Mouse (Mus musculus): ENCODE results near the gene Fam219a. TPM values are rescaled to one million over a fixed set of nuclear protein-coding genes. Genes with fewer than 3 reads are reported as not detected.

Fam219a gene
- total RNA-seq, 2 experiments from 2014 or later = 0.33 to 1.1 TPM

DNA sequence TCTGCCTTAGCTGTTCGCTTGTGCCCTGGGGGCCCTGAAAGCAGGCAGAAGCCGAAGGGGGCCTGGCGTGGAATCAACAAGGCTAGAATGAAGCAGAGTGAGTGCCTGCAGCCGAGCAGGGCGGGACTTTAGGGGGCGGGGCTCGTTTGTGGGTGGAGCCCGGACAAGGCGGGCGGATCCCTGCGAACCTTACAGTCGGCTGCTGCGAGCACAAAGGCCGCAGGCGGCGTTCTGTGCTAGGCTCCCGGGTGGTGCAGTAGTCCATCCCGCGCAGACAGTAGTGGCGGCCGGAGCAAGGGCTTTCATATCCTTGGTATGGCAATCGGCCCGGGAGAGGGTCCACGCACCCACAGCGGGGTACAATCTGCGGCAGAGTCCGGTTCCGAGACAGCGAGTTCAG is 62.4 kb downstream of the Fam219a start:
- peak; percentile 69 for ATAC-seq (replicated peaks; ENCODE audit: poor library complexity)

DNA sequence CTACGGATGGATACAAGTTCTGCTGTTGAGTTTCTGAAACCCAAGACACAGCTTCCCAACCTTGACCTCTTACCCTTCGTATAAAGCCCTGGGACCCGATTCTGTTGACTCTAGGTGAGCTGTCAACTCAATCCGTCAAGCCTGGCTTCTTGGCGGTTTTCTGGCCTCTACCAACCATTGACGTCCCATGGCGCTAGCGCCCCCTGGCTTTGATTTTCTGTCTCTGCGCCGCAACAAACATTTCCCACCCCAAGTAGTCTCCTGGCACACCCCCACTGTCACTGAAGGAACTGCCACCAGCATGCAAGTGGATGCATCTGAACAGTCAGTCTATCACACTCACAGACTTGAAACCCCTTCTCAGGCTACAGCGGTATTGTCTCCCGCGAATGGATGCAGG is 63.2 kb downstream of the Fam219a start:
- ATAC-seq (replicated peaks; ENCODE audit: poor library complexity) = peak; percentile 40

- ATAC-seq (replicated peaks; ENCODE audit: poor library complexity) = no peak
Observed at GRCm38 (mm10) chr4:41505131-41505551, 64.2 kb downstream of the Fam219a start.

- no peak for ATAC-seq (replicated peaks; ENCODE audit: poor library complexity)
Observed at GRCm38 (mm10) chr4:41504325-41504724, 65.0 kb downstream of the Fam219a start.

DNA sequence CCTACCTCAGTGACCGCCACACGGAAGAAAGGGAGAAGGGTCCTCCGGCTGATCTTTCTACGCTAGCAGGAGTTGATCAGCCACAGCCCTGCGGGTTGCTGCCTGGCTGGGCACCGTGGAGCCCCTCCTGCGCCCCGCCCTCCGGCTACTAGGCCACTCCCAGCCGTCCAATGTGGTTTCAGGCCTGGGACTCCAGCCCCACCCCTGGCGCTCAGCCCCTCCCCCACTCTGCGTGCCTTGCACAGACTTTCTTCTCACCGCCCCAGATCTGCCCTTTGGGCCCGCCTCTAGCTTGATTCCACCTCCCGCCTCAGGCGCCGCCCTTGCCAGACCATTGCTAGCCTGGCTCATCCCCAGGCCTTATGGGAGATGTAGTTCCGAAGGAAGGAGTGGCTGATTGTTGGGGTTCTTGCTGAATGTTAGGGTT is 66.3 kb downstream of the Fam219a start, which contains the start of gene AI464131:
TSS of gene AI464131 (minus strand) at position 91 of the 427 bp plus-strand sequence.
- ATAC-seq (replicated peaks; ENCODE audit: poor library complexity) = peak; percentile 84

DNA sequence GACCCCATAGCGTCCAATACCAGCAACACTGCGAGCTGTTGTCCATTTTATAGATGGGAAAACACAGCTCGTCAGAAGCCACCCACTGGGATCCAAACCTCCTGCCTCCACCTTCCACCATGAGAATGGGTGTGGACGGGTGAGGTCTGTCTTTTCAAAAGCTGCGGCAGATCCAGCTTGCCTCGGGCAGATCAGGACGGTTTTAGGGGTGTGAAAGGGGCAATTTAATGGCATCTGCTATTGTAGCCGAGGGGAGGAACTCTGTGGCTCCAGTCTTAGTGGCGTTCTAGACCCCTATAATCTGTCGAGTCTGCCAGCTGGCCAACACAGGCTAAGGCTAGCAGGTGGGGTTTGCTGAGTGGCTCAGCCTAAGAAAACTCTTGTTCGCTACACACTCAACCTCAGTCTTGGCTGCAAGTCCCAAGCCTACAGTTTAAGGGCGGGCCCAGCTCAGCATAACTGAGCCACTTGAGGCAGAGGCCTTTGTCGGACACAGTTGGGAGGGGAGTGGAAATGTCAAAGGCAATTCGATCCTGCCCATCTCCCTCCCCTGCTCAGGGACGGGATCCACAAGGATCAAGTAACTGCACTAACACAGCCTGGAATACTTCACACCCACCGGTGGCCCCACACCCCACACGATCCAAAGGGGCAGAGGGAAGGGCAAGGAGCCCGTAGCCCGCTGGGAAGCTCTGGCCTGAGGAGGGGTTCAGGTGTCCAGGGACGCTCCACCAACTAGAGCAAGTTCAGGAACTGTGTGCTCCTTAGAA is 67.0 kb downstream of the Fam219a start:
- 0 out of 2 replicates have a peak, but pooled peaks have one; percentile 0 for ATAC-seq (replicated peaks; ENCODE audit: poor library complexity)

- ATAC-seq (replicated peaks; ENCODE audit: poor library complexity) = no peak
Observed at GRCm38 (mm10) chr4:41500787-41501186, 68.6 kb downstream of the Fam219a start.

- no peak for ATAC-seq (replicated peaks; ENCODE audit: poor library complexity)
Observed at GRCm38 (mm10) chr4:41499619-41500018, 69.7 kb downstream of the Fam219a start.

- ATAC-seq (replicated peaks; ENCODE audit: poor library complexity) = peak; percentile 11; the same call in 1 of the 2 replicates
Observed at GRCm38 (mm10) chr4:41498921-41499391, 70.4 kb downstream of the Fam219a start.

DNA sequence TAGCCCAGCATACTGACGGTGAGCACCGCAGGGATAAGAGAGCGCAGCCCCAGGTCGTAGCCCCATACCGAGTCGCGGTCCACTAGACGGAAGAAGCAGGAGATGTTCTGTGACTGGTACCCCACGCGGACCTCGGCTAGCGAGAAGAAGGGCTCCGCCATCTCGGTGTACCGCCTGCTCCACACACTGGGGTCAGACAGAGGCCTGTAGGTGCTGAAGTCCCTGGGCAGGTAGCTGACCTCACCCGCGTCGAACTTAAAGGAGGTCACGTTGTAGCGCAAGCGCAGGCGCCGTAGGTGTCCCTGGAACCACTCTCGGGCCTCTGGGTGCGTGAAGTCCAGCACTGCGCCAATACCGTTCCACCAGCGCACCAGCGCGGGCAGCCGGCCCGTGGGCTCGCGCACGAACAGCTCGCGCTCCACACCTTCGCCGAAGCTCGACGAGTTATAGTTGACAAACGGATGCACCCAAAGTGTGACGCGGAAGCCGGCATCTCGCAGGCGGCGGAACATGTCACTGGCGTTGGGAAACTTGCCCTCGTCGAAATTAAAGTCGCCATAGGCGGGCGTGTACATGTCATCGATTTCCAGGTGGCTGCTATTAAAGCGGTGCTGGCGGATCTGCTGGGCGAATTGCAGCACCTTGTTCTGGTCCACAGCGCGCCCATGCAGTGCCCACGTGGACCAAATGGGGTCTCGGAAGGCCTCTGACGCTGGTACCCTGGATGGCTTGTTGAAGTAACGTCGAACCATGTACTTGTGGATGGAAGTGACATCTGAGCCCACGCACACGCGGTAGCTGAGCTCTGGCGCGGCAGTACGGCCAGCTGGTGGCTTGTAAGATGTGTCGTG is 71.1 kb downstream of the Fam219a start:
- ATAC-seq (replicated peaks; ENCODE audit: poor library complexity) = no peak

GRCm38 (mm10) chr4:41497579-41497978 is 71.8 kb downstream of the Fam219a start:
- peak; percentile 52 for ATAC-seq (replicated peaks; ENCODE audit: poor library complexity)

GRCm38 (mm10) chr4:41497046-41497445 is 72.3 kb downstream of the Fam219a start:
- ATAC-seq (replicated peaks; ENCODE audit: poor library complexity) = no peak

GRCm38 (mm10) chr4:41495850-41496249 is 73.5 kb downstream of the Fam219a start:
- no peak for ATAC-seq (replicated peaks; ENCODE audit: poor library complexity)

DNA sequence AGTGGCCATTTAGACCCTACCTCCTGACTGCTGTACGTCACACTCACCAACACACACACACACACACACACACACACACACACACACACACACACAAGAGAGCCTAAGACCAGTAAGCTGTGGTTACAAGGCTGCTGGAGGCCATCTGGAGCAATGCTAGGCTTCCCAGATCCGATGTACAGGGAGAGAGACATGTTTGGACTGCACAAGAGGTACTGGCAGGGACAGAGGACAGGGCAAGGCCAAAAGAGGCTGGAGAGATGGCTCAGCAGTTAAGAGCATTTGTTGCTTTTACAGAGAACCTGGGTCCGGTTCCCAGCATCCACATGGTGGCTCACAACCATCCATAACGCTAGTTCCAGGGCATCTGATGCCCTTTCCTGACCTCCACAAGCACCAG is 74.3 kb downstream of the Fam219a start:
- no peak for ATAC-seq (replicated peaks; ENCODE audit: poor library complexity)

GRCm38 (mm10) chr4:41494378-41494777 is 75.0 kb downstream of the Fam219a start:
- ATAC-seq (replicated peaks; ENCODE audit: poor library complexity) = no peak

- no peak for ATAC-seq (replicated peaks; ENCODE audit: poor library complexity)
Observed at GRCm38 (mm10) chr4:41493464-41494116, 75.7 kb downstream of the Fam219a start.

- ATAC-seq (replicated peaks; ENCODE audit: poor library complexity) = no peak
Observed at GRCm38 (mm10) chr4:41492951-41493350, 76.4 kb downstream of the Fam219a start.

GRCm38 (mm10) chr4:41481601-41482017 is 87.7 kb downstream of the Fam219a start:
- no peak for ATAC-seq (replicated peaks; ENCODE audit: poor library complexity)

- ATAC-seq (replicated peaks; ENCODE audit: poor library complexity) = no peak
Observed at GRCm38 (mm10) chr4:41480254-41480653, 89.1 kb downstream of the Fam219a start.

GRCm38 (mm10) chr4:41479456-41479804 is 89.9 kb downstream of the Fam219a start:
- no peak for ATAC-seq (replicated peaks; ENCODE audit: poor library complexity)
